Comparison of ENCODE assay signal across 16 mouse cellular contexts in the genomic region with DNA sequence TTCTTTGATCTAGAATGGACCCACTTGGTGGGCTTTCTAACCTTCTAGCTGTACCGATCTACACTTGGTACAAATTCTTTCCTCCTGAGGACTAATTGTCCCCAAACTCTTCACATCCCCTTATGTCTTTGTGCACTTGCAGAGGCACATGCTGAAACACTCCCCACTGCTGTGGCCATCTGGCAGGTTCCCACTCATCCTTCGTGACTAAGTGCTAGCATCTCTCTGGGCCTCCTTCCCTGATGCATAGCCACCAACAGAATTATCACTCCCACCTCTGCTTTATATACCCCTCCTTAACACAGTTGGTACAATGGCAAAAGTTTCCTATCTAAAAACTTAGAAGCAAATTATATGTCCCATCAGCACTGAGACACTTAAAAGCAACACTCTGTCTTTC. TPM values are rescaled to one million over a fixed set of nuclear protein-coding genes. Genes with fewer than 3 reads are reported as not detected.
DNase-seq lines count a peak whose midpoint lies in the region; TF ChIP-seq lines count a peak whose summit lies in the region.
"Had no signal": no experiment of that assay in that cellular context is flagged by ENCODE, and none has a peak within 500 bp of the region (broad histone marks: within the 10 kb centered on the region; RNA-seq: fewer than 3 reads in every experiment).

No protein-coding gene starts in this region.

- H3K4me3 ChIP-seq in cerebellum, adult 2 months (replicated peaks; ENCODE audit: insufficient read depth, low read depth, low read length) = no peak overlapping the region
- H3K4me3 ChIP-seq: embryonic facial prominence, embryonic 15.5 days; forebrain, embryonic 12.5 days; gastrocnemius, adult 2 months; limb, embryonic 15.5 days; neural tube, embryonic 15.5 days had no signal

- TF ChIP-seq CTCF in cerebellum, adult 2 months (IDR thresholded peaks at IDR 0.05; ENCODE audit: borderline replicate concordance, insufficient read depth, low read depth, low read length) = no peak

- no peak overlapping the region for H3K27ac ChIP-seq in cerebellum, adult 2 months (ENCODE audit: insufficient read depth, low read length)
- H3K27ac ChIP-seq: embryonic facial prominence, embryonic 15.5 days; forebrain, embryonic 12.5 days; gastrocnemius, adult 2 months; limb, embryonic 15.5 days; neural tube, embryonic 15.5 days had no signal

- peaks cover 8% of the 10 kb centered on the region; the same call in 1 of the 2 replicates for H3K4me1 ChIP-seq in cerebellum, adult 2 months (ENCODE audit: control insufficient read depth, insufficient read depth, low read length)
- H3K4me1 ChIP-seq: embryonic facial prominence, embryonic 15.5 days; limb, embryonic 15.5 days had no signal

- peak; percentile 45 to 69 for DNase-seq in cerebellum, adult 2 months
- DNase-seq in cerebellum, postnatal 4 days (ENCODE audit: low spot score in 2 of 2) = no peak
- DNase-seq in layer of hippocampus, adult 18-20 months (ENCODE audit: low spot score in 2 of 2) = peak; percentile 69 to 83
- DNase-seq in left cerebral cortex, postnatal 14 days (ENCODE audit: low spot score in 2 of 2) = peak; percentile 68 to 88
- no peak for DNase-seq in adrenal gland, postnatal 14 days
- no peak for DNase-seq in kidney, adult 8-10 months
- DNase-seq in kidney, postnatal 10 days = no peak
- no peak for DNase-seq in urinary bladder, postnatal 4 days (ENCODE audit: low spot score in 2 of 2)
- DNase-seq: gastrocnemius, adult 2 months; kidney, postnatal 4 days; lung, adult 2 months had no signal

- 10% methylated on average over 2 of the region's 2 CpGs for WGBS in cerebellum, adult 2 months

- TF ChIP-seq POLR2A in cerebellum, adult 2 months (IDR thresholded peaks at IDR 0.05; ENCODE audit: borderline replicate concordance, insufficient read depth, low read length) = no peak

- H3K27me3 ChIP-seq in cerebellum, adult 2 months (ENCODE audit: control insufficient read depth, insufficient read depth, low read length) = no peaks in the 10 kb centered on the region
- H3K27me3 ChIP-seq: embryonic facial prominence, embryonic 15.5 days; forebrain, embryonic 12.5 days; limb, embryonic 15.5 days; neural tube, embryonic 15.5 days; Patski had no signal

- intact Hi-C loops in left cerebral cortex, postnatal 14 days (cut with DNase I) = loop anchor here (10.0 kb wide), 1 partner anchor 516 kb away; no protein-coding TSS in a partner anchor

RNA-seq across cellular contexts. Expression of a gene that starts 15.6 kb away (rescaled TPM):
- polyA plus RNA-seq in cerebellum, adult 2 months (2012; rRNA removed) = 9.9 and 10.6 TPM in 2 replicates
- 10 to 100 TPM; 73.6 to 76.1 TPM for total RNA-seq in layer of hippocampus, adult 18-20 months (2021)
- total RNA-seq in left cerebral cortex, postnatal 14 days (2021) = 100 to 1,000 TPM; 250 to 303 TPM
- 4.2 and 7.4 TPM in 2 replicates for total RNA-seq in adrenal gland, postnatal 14 days (2021)

Comparison
In these comparisons a context has a peak if more than half of its experiments do, and no peak if none do; other contexts are left out.
1. DNase-seq: peak in cerebellum, adult 2 months (2 of 2), layer of hippocampus, adult 18-20 months (2 of 2) and left cerebral cortex, postnatal 14 days (2 of 2); none in cerebellum, postnatal 4 days (0 of 2), adrenal gland, postnatal 14 days (single experiment), kidney, adult 8-10 months (0 of 2), kidney, postnatal 10 days (single experiment) and urinary bladder, postnatal 4 days (0 of 2).